Mouse (Mus musculus) lung, postnatal 0 days (tissue): ENCODE data around the gene Spsb4.

Source experiments
- CTCF ChIP-seq: IDR thresholded peaks from 2 replicates; pipeline ENCODE4 v1.5.1; 2016; ENCODE audit warnings: antibody characterized with exemption, mild to moderate bottlenecking
- EP300 ChIP-seq: IDR thresholded peaks from 2 replicates; pipeline ENCODE4 v1.6.1; 2016; ENCODE audit warnings: antibody characterized with exemption, mild to moderate bottlenecking, control low read depth

GRCm38 (mm10) chr9:96942975-96943374 is 75.7 kb downstream of the Spsb4 start:
- peak; percentile 21; the same call in 1 of the 2 replicates for TF ChIP-seq CTCF
- no peak for TF ChIP-seq EP300
